Mouse (Mus musculus): Measurements from ENCODE around the gene Glrx2.
"Not testable (repeated sequence)": the region's sequence is repeated elsewhere in the genome, so short reads cannot be mapped to it uniquely, and the experiment has no call there.

Glrx2 gene

DNA sequence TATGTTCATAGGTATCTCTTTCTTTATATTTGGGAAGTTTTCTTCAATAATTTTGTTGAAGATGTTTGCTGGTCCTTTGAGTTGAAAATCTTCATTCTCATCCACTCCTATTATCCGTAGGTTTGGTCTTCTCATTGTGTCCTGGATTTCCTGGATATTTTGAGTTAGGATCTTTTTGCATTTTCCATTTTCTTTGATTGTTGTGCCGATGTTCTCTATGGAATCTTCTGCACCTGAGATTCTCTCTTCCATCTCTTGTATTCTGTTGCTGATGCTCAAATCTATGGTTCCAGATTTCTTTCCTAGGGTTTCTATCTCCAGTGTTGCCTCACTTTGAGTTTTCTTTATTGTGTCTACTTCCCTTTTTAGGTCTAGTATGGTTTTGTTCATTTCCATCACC is at the start of gene Glrx2:
Gene Glrx2, plus strand, starts transcription at position 301 of the 400 bp plus-strand sequence.
- DNase-seq (ENCODE audit: extremely low read depth, low read depth) = not testable (repeated sequence)

DNA sequence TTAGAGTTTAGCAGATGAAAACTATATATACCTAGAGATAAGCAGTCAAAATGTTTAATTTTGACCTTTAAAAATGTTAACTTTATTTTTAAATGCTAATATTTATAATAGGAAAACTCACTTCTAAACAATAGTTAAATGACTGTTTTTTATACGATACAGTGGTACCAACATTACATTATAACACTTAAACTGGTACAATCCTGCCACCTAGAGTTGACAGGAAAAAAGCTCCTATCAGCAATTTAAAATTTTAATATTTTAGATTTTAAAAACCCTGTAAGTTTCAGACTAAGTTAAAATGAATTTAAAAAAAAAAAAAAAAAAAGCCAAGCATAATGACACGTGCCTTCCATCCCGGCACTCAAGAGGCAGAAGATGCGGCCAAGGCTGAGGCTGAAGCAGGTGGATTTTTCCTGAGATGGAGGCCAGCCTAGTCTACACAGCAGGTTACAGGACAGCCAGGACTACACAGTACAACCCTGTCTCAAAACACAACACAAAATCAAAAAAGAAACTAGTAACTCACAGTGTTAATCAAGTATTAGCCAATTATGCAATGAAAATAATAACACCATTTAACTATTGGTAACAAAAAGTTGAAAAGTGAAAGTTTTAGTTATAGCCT is 40.3 kb upstream of the Glrx2 start:
- DNase-seq (ENCODE audit: extremely low read depth, low read depth) = no peak

DNA sequence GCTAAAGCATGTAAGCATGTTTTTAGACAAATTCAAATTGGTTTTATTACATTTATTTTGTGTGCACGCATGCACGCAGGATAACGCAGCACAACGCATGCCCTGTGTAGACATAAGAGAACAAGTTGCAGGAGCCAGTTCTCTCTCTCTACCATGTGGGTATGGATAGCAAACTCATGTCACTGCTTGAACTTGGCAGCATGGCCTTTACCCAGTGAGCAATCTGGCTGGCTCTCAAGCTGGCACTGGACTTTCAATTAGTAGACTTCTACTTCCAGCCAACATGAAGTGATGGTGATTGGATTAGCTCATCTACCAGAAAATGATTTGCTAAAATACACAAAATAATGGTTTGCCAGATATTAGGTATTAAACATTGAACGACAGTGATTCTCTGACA is 35.0 kb upstream of the Glrx2 start:
- DNase-seq (ENCODE audit: extremely low read depth, low read depth) = no peak

DNA sequence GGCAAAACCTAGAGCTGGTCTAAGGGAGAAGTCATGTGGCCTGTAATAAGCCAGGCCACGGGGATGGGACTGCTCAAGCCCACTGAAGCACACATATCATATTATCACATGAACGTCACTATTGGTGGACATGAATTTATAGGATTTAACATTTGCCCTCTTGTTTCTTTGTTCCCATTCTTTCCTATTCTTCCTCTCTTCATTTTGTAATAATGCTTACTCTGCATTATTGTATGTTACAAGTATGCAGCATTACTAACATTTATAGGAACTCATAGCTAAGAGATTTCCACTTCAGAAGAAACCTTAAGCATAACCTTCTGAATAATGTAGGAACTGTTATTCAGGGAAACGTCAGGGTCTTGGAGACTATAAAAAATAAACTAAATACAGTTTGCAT is 31.3 kb upstream of the Glrx2 start:
- no peak for DNase-seq (ENCODE audit: extremely low read depth, low read depth)

GRCm38 (mm10) chr1:143701736-143702135 is 14.4 kb upstream of the Glrx2 start:
- no peak for DNase-seq (ENCODE audit: extremely low read depth, low read depth)

- peak; percentile 19 for DNase-seq (ENCODE audit: extremely low read depth, low read depth)
Observed at GRCm38 (mm10) chr1:143702141-143702740, 13.9 kb upstream of the Glrx2 start.

- DNase-seq (ENCODE audit: extremely low read depth, low read depth) = peak; percentile 41
Observed at GRCm38 (mm10) chr1:143702741-143703262, 13.3 kb upstream of the Glrx2 start, which contains the start of gene Cdc73. TSS of gene Cdc73 (minus strand) at chr1:143702893.

- DNase-seq (ENCODE audit: extremely low read depth, low read depth) = no peak
Observed at GRCm38 (mm10) chr1:143707006-143707405, 9.1 kb upstream of the Glrx2 start.

- no peak for DNase-seq (ENCODE audit: extremely low read depth, low read depth)
Observed at GRCm38 (mm10) chr1:143708361-143708760, 7.8 kb upstream of the Glrx2 start.

GRCm38 (mm10) chr1:143709966-143710626 is 6.0 kb upstream of the Glrx2 start:
- DNase-seq (ENCODE audit: extremely low read depth, low read depth) = no peak

- no peak for DNase-seq (ENCODE audit: extremely low read depth, low read depth)
Observed at GRCm38 (mm10) chr1:143710627-143710976, 5.5 kb upstream of the Glrx2 start.

- no peak for DNase-seq (ENCODE audit: extremely low read depth, low read depth)
Observed at GRCm38 (mm10) chr1:143724456-143725064, 8.4 kb downstream of the Glrx2 start.

- no peak for DNase-seq (ENCODE audit: extremely low read depth, low read depth)
Observed at GRCm38 (mm10) chr1:143727701-143728445, 11.7 kb downstream of the Glrx2 start.

GRCm38 (mm10) chr1:143730899-143731298 is 14.8 kb downstream of the Glrx2 start:
- DNase-seq (ENCODE audit: extremely low read depth, low read depth) = peak; percentile 60

DNA sequence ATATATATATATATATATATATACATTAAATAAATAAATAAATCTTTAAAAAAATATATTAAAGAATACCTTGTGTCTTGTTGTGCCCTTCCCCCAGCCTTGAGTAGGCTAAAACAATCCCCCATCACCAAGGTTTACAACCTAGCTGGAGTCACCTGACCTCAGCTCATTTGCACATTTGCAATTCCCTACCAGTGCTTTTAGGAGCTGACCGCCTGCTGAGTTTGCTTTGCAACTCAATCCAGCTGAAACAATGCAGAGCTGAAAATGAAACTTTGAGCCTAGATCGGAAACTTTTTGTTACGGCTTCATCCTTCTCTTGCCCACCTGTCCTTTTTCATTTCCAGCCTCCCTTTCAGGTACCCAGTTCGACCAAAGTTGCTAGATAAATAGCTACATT is 15.6 kb downstream of the Glrx2 start:
- DNase-seq (ENCODE audit: extremely low read depth, low read depth) = no peak

GRCm38 (mm10) chr1:143733914-143734410 is 17.8 kb downstream of the Glrx2 start:
- no peak for DNase-seq (ENCODE audit: extremely low read depth, low read depth)

DNA sequence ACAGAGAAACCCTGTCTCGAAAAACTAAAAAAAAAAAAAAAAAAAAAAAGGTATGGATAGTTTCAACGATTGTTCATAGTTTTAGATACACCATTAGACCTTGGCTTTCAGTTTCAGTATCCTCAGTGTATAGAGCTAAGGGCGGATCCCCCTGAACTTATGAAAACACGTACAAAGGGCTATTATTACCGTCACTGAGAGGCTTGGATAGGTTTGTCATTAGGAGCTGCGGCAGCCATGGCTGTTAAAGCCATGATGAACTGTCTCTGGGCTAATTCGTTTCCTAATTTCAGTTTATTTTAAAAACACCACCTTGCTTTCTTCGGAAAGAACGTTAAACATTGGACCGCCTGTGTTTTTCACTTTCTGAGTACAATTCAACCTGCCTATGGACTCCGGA is 22.7 kb downstream of the Glrx2 start:
- peak; percentile 31 for DNase-seq (ENCODE audit: extremely low read depth, low read depth)

GRCm38 (mm10) chr1:143739361-143740350 is 23.5 kb downstream of the Glrx2 start:
- DNase-seq (ENCODE audit: extremely low read depth, low read depth) = peak; percentile 92

DNA sequence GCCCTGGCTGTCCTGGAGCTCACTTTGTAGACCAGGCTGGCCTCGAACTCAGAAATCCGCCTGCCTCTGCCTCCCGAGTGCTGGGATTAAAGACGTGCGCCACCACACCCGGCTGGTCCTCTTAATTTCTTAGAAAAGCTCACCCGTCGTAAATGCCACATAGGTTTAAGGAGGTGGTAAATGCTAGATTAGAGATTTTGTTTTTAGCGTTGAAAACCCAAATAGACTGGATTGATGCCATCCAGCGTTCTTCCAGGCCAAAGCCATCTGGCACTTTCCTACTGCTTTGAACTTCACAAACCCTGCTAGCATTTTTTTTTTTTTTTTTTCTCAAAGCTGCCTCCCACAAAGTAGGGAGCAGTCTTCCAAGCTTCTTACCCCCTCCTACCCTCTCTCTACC is 24.4 kb downstream of the Glrx2 start:
- no peak for DNase-seq (ENCODE audit: extremely low read depth, low read depth)

GRCm38 (mm10) chr1:143741331-143741730 is 25.2 kb downstream of the Glrx2 start:
- peak; percentile 68 for DNase-seq (ENCODE audit: extremely low read depth, low read depth)
